Mouse (Mus musculus) embryonic facial prominence, embryonic 10.5 days (tissue): Measurements from ENCODE around the gene Srsf12. TPM values are rescaled to one million over a fixed set of nuclear protein-coding genes. Genes with fewer than 3 reads are reported as not detected.

ENCODE experiments used
- DNase-seq: peaks from one replicate; pipeline ENCODE4 v3.0.0-alpha.2; 2017; ENCODE audit warnings: low spot score
- H3K27ac ChIP-seq: fragments of 300-500 bp; sonication (generic); replicated peaks from 2 replicates; pipeline ENCODE4 v1.5.1; 2016; ENCODE audit warnings: mild to moderate bottlenecking
- H3K27me3 ChIP-seq: fragments of 300-500 bp; sonication (generic); replicated peaks from 2 replicates; pipeline ENCODE4 v1.6.1; 2016; ENCODE audit warnings: low read depth, mild to moderate bottlenecking; ENCODE audit not compliant: poor library complexity, severe bottlenecking
- H3K36me3 ChIP-seq: fragments of 300-500 bp; sonication (generic); replicated peaks from 2 replicates; pipeline ENCODE4 v1.6.1; 2016; ENCODE audit warnings: mild to moderate bottlenecking, moderate library complexity
- H3K4me1 ChIP-seq: fragments of 300-500 bp; sonication (generic); 2 replicates; pipeline ENCODE4 v1.6.1; 2016
- H3K4me3 ChIP-seq: fragments of 300-500 bp; sonication (generic); 2 replicates; pipeline ENCODE4 v1.5.1; 2016; ENCODE audit warnings: mild to moderate bottlenecking, moderate library complexity
- H3K9me3 ChIP-seq: fragments of 300-500 bp; sonication (generic); 2 replicates; pipeline ENCODE4 v1.6.1; 2016; ENCODE audit warnings: mild to moderate bottlenecking
- WGBS: fragments of 180-500 bp; shearing (Covaris S2); methylation state at CpG from one replicate; pipeline ENCODE4 v1.1.7; 2016; 5-methylcytosine and 5-hydroxymethylcytosine counted together
- polyA plus RNA-seq: library from polyadenylated mRNA; unstranded; fragments of >200 nt; fragmentation: Nextera tagmentation; extraction: Ambion mirVana; gene quantifications from 2 replicates; pipeline ENCODE4 v1.2.1, GENCODE M21; 2016

The Srsf12 gene
- polyA plus RNA-seq, 1 experiment from 2014 or later = 5.8 TPM

DNA sequence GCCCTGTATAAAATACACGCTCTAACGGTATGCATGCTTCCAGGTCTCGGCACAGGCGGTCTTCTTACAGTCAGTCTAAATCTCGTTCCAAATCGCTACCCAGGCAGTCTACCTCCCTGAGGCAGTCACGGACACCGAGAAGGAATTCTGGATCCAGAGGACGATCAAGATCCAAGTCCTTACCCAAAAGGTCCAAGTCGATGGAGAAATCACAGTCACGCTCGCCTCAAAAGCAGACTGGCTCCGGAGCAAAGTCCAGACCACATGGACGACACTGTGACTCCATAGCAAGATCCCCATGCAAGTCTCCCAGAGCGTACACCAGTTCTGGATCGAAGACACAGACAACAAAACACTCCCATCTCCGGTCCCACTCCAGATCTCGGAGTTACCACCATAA is 22.1 kb downstream of the Srsf12 start:
- Histone ChIP-seq H3K9me3 (no peaks in the 10 kb centered on the region), H3K27me3 (no peaks in the 10 kb centered on the region), H3K4me3 (no peak overlapping the region), H3K4me1 (no peaks in the 10 kb centered on the region), H3K27ac (no peak overlapping the region), H3K36me3 (no peaks in the 10 kb centered on the region)
- 92% methylated on average over 18 of the region's 18 CpGs for WGBS
- DNase-seq = no peak

GRCm38 (mm10) chr4:33242536-33242935 is 33.7 kb downstream of the Srsf12 start:
- DNase-seq = no peak
- WGBS = 69% methylated on average over 5 of the region's 5 CpGs
- H3K27me3 ChIP-seq = no peaks in the 10 kb centered on the region
- peaks cover 12% of the 10 kb centered on the region for H3K4me1 ChIP-seq
- H3K36me3 ChIP-seq = peaks cover 43% of the 10 kb centered on the region
- H3K27ac ChIP-seq = no peak overlapping the region
- no peak overlapping the region for H3K4me3 ChIP-seq
- H3K9me3 ChIP-seq = no peaks in the 10 kb centered on the region

DNA sequence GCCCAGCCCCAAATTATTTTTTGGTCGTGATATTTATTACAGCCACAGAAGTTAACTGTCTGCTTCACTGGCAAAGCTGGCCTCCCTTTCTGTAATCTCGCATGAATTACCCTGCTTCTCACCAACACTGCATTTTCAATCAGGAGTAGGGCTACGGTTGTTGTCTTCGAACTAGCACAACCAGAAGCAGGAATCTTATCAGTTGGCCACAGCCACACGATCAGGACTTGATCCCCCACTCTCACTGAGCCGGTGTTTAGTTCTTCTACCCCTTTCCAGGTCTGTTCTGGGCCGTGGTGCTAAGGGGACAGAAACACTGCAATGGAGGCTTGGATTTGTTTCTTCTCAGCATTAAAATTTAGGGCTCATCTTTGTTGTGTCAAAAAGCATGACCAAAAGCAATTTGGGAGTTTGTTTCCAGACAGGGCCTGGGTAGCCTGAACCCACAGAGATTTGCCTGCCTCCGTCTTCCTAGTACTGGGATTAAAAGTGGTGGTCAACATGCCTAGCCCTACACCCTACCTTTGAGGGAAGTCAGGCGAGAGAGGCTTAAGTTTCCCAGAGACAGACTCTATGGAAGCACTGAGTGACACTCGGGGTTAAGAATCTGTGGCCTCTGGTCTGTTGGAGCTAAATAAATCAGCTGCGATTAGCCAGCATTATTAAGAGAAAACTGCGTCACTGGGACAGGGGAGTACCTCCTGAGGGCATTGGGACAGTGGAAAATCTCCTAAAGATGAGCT is 34.4 kb downstream of the Srsf12 start:
- no peaks in the 10 kb centered on the region for H3K27me3 ChIP-seq
- DNase-seq = no peak
- no peak overlapping the region for H3K27ac ChIP-seq
- H3K4me1 ChIP-seq = peaks cover 12% of the 10 kb centered on the region
- no peak overlapping the region for H3K4me3 ChIP-seq
- H3K36me3 ChIP-seq = peaks cover 43% of the 10 kb centered on the region
- no peaks in the 10 kb centered on the region for H3K9me3 ChIP-seq
- WGBS = 85% methylated on average over 12 of the region's 12 CpGs

DNA sequence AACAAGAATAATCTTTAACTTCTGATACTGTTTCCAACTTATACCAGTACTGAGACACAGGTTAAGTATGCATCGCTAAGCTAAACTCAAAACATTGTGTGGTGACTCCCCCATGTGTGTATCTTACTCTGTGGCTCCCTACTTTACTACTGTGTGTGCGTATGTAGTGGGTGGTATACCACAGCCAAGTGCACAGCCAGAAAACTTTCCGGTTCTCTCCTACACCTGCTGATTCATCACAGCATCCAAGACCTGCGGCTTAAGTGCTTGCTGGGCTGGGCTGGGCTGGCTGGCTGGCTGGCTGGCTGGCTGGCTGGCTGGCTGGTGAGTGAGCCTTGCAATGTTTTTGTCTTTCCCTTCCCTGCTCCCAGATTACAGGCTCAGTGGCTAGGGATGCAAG is 35.1 kb downstream of the Srsf12 start:
- DNase-seq = no peak
- WGBS = 89% methylated on average over 4 of the region's 4 CpGs
- Histone ChIP-seq H3K27me3 (no peaks in the 10 kb centered on the region), H3K36me3 (peaks cover 43% of the 10 kb centered on the region), H3K4me3 (no peak overlapping the region), H3K27ac (no peak overlapping the region), H3K9me3 (no peaks in the 10 kb centered on the region), H3K4me1 (peaks cover 13% of the 10 kb centered on the region)

DNA sequence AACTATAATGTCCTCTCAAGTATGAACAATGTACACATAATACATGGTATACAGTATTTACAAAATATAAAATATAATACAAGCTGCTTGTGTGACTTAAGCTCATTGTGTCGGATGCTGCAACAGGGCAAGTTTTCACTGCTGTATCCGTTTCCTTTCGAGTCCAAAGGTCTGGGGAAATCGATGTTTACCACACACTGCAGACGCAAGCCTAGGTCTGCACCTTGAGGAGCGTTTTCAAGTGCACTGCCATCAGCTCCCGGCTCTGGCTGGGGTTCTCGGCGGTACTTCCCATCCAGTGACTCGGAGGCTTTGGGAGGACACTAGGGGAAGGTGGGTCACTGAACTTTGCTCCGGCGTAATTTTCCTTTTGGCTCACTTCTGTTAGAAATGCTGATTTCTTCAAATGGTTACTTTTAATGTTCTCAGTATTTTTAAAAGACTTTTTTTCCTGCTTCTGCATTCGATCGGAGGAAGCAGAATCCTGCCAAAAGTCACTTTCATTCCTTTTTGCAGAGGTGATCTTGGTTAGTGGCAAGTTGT is 37.1 kb downstream of the Srsf12 start:
- Histone ChIP-seq H3K9me3 (no peaks in the 10 kb centered on the region), H3K4me1 (peaks cover 23% of the 10 kb centered on the region), H3K27ac (no peak overlapping the region), H3K36me3 (peaks cover 43% of the 10 kb centered on the region), H3K4me3 (peak overlapping the region; percentile 99), H3K27me3 (no peaks in the 10 kb centered on the region)
- no peak for DNase-seq
- 92% methylated on average over 14 of the region's 14 CpGs for WGBS

GRCm38 (mm10) chr4:33247479-33248053 is 38.8 kb downstream of the Srsf12 start:
- WGBS = under 1% methylated on average over 60 of the region's 60 CpGs
- peak overlapping the region; percentile 99 for H3K4me3 ChIP-seq
- H3K27ac ChIP-seq = peak overlapping the region; percentile 100
- peaks cover 23% of the 10 kb centered on the region for H3K4me1 ChIP-seq
- peak; percentile 99 for DNase-seq
- H3K9me3 ChIP-seq = no peaks in the 10 kb centered on the region
- H3K27me3 ChIP-seq = no peaks in the 10 kb centered on the region
- peaks cover 37% of the 10 kb centered on the region for H3K36me3 ChIP-seq

- DNase-seq = peak; percentile 100
- H3K36me3 ChIP-seq = peaks cover 30% of the 10 kb centered on the region
- peak overlapping the region; percentile 100 for H3K27ac ChIP-seq
- H3K4me3 ChIP-seq = peak overlapping the region; percentile 99
- H3K4me1 ChIP-seq = peaks cover 23% of the 10 kb centered on the region
- WGBS = under 1% methylated on average over 88 of the region's 88 CpGs
- H3K27me3 ChIP-seq = no peaks in the 10 kb centered on the region
- H3K9me3 ChIP-seq = no peaks in the 10 kb centered on the region
Measured at GRCm38 (mm10) chr4:33248062-33248889, 39.5 kb downstream of the Srsf12 start.

DNA sequence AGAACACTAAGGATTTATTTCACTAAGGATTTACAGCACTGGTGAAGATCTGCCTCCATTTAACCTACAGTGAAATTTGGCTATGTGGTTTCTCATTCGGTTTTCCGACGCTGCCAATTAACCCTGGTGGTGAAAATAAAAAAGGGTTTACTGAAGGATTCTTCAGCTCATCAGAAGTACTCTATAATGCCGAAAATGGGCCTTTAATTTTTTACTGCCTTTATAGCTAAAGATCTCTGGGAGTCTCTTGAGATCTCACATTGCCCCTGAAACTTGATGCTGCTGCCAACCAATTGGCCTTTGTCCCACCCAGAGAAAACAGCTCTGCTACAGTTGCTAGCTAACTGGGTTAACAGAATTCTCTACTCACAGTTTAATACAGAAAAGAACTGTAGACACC is 40.1 kb downstream of the Srsf12 start:
- peak overlapping the region; percentile 99 for H3K4me3 ChIP-seq
- no peaks in the 10 kb centered on the region for H3K9me3 ChIP-seq
- no peaks in the 10 kb centered on the region for H3K27me3 ChIP-seq
- 4% methylated on average over 4 of the region's 4 CpGs for WGBS
- H3K27ac ChIP-seq = peak overlapping the region; percentile 100
- peak; percentile 36 for DNase-seq
- H3K36me3 ChIP-seq = peaks cover 23% of the 10 kb centered on the region
- H3K4me1 ChIP-seq = peaks cover 23% of the 10 kb centered on the region

- DNase-seq = no peak
- Histone ChIP-seq H3K9me3 (no peaks in the 10 kb centered on the region), H3K4me1 (peaks cover 23% of the 10 kb centered on the region), H3K36me3 (peaks cover 15% of the 10 kb centered on the region), H3K27me3 (no peaks in the 10 kb centered on the region), H3K4me3 (no peak overlapping the region), H3K27ac (peak overlapping the region; percentile 100)
- 76% methylated on average over 1 of the region's 1 CpGs for WGBS
Measured at GRCm38 (mm10) chr4:33249716-33250230, 41.0 kb downstream of the Srsf12 start.

GRCm38 (mm10) chr4:33250867-33251266 is 42.1 kb downstream of the Srsf12 start:
- Histone ChIP-seq H3K4me3 (no peak overlapping the region), H3K9me3 (no peaks in the 10 kb centered on the region), H3K27ac (no peak overlapping the region), H3K36me3 (peaks cover 4% of the 10 kb centered on the region), H3K27me3 (no peaks in the 10 kb centered on the region), H3K4me1 (peaks cover 21% of the 10 kb centered on the region)
- DNase-seq = no peak
- WGBS = 89% methylated on average over 2 of the region's 2 CpGs

DNA sequence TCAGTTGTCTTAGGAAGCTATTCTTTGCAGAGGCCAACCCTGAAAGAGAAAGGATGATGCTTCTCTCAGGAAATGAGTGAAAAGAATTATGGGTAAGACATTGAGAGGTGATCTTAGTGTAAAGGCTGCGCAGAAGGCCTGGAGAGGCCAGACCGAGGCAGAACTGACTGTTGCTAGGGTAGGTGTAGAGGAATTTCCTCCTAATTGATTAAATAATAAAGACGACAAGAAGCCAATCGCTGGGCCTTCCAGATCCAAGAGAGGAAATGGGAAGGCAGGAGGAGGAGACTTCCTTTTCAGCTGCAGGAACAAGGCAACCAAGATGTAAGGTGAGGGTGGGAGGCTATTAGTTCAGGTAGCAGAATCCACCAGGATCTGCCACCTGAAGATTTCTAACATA is 45.9 kb downstream of the Srsf12 start:
- Histone ChIP-seq H3K27ac (no peak overlapping the region), H3K27me3 (no peaks in the 10 kb centered on the region), H3K4me1 (peaks cover 2% of the 10 kb centered on the region), H3K4me3 (no peak overlapping the region), H3K9me3 (no peaks in the 10 kb centered on the region), H3K36me3 (no peaks in the 10 kb centered on the region)
- DNase-seq = no peak
- WGBS = 77% methylated on average over 4 of the region's 4 CpGs

- no peak for DNase-seq
- Histone ChIP-seq H3K27me3 (no peaks in the 10 kb centered on the region), H3K36me3 (no peaks in the 10 kb centered on the region), H3K4me3 (no peak overlapping the region), H3K27ac (no peak overlapping the region), H3K9me3 (no peaks in the 10 kb centered on the region), H3K4me1 (peaks cover 3% of the 10 kb centered on the region)
- WGBS = 68% methylated on average over 11 of the region's 11 CpGs
Measured at GRCm38 (mm10) chr4:33257263-33257964, 48.6 kb downstream of the Srsf12 start.
